Mouse (Mus musculus) ovary, adult 2 months (tissue): ENCODE data around the gene Olfr131. TPM values are rescaled to one million over a fixed set of nuclear protein-coding genes. Genes with fewer than 3 reads are reported as not detected.

Experiments used
- polyA plus RNA-seq: library from polyadenylated mRNA; depleted of rRNA; stranded (reverse); fragments of >200 nt; gene quantifications from 2 replicates; pipeline ENCODE4 v1.2.3, GENCODE M21; 2012; rRNA removed

Olfr131 gene
- polyA plus RNA-seq: not detected in 2 replicates

GRCm38 (mm10) chr17:38088593-38088992 lies at the start of gene Olfr131:
Olfr131 (minus strand) TSS chr17:38088693.

GRCm38 (mm10) chr17:38134426-38134825 lies 45.9 kb upstream of the Olfr131 start, which contains the start of gene Olfr132:
Olfr132 (minus strand) TSS chr17:38134526.

DNA sequence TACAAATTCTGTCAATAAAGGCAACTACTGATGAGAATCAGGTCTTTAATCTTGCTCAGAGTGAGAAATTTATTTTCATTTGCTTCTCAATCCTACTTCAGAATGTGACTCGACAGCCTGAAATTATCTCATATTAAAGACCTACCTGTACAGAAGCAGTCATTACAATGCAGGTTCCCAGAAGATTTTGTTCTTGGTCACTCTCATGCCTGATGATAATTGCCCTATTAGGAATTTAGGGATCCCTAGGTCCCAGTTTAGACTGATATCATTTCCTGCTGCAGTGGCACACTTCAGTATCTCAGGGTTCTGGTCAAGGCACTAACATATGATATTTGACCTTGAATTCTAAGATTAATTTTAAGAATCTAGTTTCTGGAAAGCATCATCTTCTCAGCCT lies 24.9 kb downstream of the Olfr131 start, which contains the start of gene Olfr130:
Olfr130 (plus strand) TSS at position 301 of the 400 bp plus-strand sequence.

GRCm38 (mm10) chr17:38059979-38060378 lies 28.5 kb downstream of the Olfr131 start, which contains the start of gene Olfr129:
Olfr129 (minus strand) TSS chr17:38060079.

Other genes starting within 250 kb of the Olfr131 start
- not detected in 2 replicates for gene Olfr126, start 241.2 kb downstream of the Olfr131 start, polyA plus RNA-seq
- gene Olfr127, start 188.3 kb downstream of the Olfr131 start, polyA plus RNA-seq: not detected in 2 replicates
- not detected in 2 replicates for gene Olfr128, start 168.1 kb downstream of the Olfr131 start, polyA plus RNA-seq
- gene Olfr761, start 135.6 kb downstream of the Olfr131 start, polyA plus RNA-seq: not detected in 2 replicates
- gene Olfr129, start 28.6 kb downstream of the Olfr131 start, polyA plus RNA-seq: not detected in 2 replicates
- gene Olfr130, start 24.8 kb downstream of the Olfr131 start, polyA plus RNA-seq: not detected in 2 replicates
- not detected in 2 replicates for gene Olfr132, start 45.8 kb upstream of the Olfr131 start, polyA plus RNA-seq
- not detected in 2 replicates for gene Olfr133, start 56.6 kb upstream of the Olfr131 start, polyA plus RNA-seq
- gene Olfr134, start 82.7 kb upstream of the Olfr131 start, polyA plus RNA-seq: not detected in 2 replicates
- not detected in 2 replicates for gene Olfr135, start 115.6 kb upstream of the Olfr131 start, polyA plus RNA-seq
- gene Olfr138, start 172.3 kb upstream of the Olfr131 start, polyA plus RNA-seq: not detected in 2 replicates
- gene Olfr137, start 218.9 kb upstream of the Olfr131 start, polyA plus RNA-seq: not detected in 2 replicates
- not detected in 2 replicates for gene Olfr136, start 241.1 kb upstream of the Olfr131 start, polyA plus RNA-seq